Comparison of ENCODE assay signal across 17 mouse cellular contexts in genomic region chr10:24361424-24361823, GRCm38 (mm10).
"Had no signal": no experiment of that assay in that cellular context is flagged by ENCODE, and none has a peak within 500 bp of the region (broad histone marks: within the 10 kb centered on the region; RNA-seq: fewer than 3 reads in every experiment).

No protein-coding gene starts in this region.

- H3K36me3 ChIP-seq: limb, embryonic 15.5 days; midbrain, embryonic 10.5 days; neural tube, embryonic 15.5 days had no signal

- H3K27ac ChIP-seq: kidney, postnatal 0 days; limb, embryonic 15.5 days; liver, embryonic 14.5 days; midbrain, embryonic 10.5 days; neural tube, embryonic 15.5 days had no signal

- DNase-seq: kidney, adult 9 months; kidney, postnatal 36 days; layer of hippocampus, adult 9-11 months; layer of hippocampus, postnatal 36 days; lung, adult 18-20 months; lung, postnatal 4 days; midbrain, embryonic 14.5 days; right cerebral cortex, adult 18-20 months; right cerebral cortex, postnatal 25 days; thymus, adult 18-20 months; thymus, postnatal 25 days had no signal

- H3K4me2 ChIP-seq: limb, embryonic 15.5 days; neural tube, embryonic 15.5 days had no signal

- H3K9ac ChIP-seq: limb, embryonic 15.5 days; liver, embryonic 14.5 days; neural tube, embryonic 15.5 days had no signal

- H3K9me3 ChIP-seq: limb, embryonic 15.5 days; midbrain, embryonic 10.5 days; neural tube, embryonic 15.5 days had no signal

- H3K4me3 ChIP-seq: limb, embryonic 15.5 days; midbrain, embryonic 10.5 days; myocyte; neural tube, embryonic 15.5 days had no signal

- H3K27me3 ChIP-seq: limb, embryonic 15.5 days; neural tube, embryonic 15.5 days had no signal
